Mouse (Mus musculus) embryo, embryonic 11 days (tissue): ENCODE data around the gene Lrrc75a.

Experiments used
- DNase-seq: peaks from one replicate; pipeline ENCODE4 v3.0.0-alpha.2; 2015

The Lrrc75a gene

DNA sequence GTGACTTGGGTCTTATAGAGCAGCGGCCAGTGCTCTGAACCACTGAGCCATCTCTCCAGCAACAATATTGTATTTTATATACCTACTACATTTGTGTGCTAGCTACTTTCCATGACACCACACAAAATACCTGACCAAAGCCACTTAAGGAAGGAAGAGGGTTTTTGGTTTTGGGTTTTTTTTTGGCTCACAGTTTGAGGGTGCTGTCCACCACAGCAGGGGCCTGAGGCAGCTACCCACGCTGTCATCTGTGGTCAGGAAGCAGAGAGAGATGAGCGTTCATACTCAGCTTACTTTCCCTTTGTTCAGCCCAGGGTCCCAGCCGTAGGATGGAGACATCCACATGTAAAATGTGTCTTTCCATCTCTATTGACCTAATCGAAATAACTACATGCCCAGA lies 61.3 kb downstream of the Lrrc75a start:
- no peak for DNase-seq

DNA sequence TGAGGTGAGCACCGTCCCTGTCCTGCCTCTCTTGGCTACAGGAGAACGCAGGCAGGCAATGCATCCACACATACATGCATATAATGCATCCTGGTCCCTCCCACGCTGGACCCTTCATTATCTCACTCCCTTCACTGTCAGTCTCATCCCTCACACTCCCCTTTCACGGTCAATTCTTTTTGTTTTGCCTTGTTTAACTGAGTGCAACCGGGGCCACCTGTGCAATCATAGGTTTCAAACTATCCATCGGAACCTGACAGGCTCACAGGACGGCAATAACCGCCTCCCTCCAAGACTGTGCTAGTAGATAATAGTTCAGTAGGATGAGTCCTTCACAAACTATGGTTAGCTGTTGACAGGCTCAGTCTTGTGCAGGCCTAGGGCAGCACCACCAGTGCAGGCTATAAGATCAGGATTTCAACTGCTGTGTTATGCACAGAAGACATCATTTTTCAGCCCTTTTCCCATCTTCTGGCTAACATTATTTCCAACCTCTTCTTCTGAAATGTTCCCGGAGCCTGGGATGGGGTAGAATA lies 63.6 kb downstream of the Lrrc75a start:
- no peak for DNase-seq

GRCm38 (mm10) chr11:62583031-62583430 lies 65.3 kb downstream of the Lrrc75a start:
- no peak for DNase-seq

GRCm38 (mm10) chr11:62576530-62577152 lies 71.7 kb downstream of the Lrrc75a start:
- DNase-seq: no peak

DNA sequence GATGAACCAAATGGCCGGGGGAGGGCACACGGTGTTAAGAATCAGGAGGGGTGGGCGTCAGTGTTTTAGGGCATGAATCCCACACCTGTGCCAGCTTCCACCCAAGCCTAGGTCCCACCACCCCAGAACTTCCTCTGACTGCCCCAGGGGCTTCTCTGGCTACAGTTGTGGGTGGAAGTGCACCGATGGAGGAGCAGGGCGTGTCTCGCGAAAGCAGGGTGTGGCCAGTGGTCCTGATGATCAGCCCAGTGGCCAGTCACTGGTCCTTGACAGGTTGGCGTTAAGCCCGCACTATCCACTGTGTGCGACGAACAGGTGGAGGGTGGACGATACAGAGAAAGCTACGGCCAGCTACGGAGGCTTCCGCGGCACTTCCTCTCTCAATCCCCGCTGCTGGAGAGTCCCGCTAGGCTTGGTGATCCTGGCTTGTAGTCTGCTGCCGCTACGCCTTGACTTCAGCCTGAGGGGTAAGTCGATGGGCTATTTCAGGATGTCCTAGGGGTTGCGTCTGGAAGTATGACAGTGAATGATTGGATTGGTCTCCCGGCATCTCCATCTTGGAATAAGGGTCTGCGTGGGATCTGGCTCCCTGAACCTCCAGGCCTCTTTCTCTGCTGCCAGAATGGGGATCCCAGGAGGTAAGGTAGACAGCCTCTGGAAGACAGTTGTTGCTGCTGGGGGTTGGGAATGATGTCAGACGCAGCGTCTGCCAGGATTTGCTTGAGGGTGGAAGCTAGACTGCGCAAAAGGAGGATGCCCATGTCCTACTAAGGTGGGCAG lies 72.5 kb downstream of the Lrrc75a start:
- peak; percentile 33 for DNase-seq

DNA sequence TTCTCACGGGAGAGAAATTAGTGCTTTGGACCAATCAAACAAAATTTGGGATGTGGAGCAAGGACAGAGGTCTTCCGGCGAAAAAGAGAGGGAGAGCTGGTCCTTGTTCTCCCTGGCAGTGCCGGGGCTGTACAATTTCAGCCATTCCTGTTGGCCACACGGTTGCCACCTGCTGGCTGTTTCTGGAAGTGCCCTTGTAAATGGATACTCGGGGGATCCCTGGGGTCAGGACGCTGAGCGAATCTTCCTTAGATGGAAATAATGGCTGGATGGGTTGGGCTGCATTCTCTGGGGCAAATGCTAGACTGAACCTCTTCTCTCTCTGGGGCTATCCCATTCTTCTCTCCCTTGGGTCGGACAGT lies 73.0 kb downstream of the Lrrc75a start:
- peak; percentile 92 for DNase-seq

- DNase-seq: no peak
These were observed 73.6 kb downstream of the Lrrc75a start for GRCm38 (mm10) chr11:62574703-62575085.

GRCm38 (mm10) chr11:62573959-62574702 lies 74.2 kb downstream of the Lrrc75a start, which contains the start of gene Trpv2:
TSS of gene Trpv2 (plus strand) at chr11:62574486.
- DNase-seq: no peak

DNA sequence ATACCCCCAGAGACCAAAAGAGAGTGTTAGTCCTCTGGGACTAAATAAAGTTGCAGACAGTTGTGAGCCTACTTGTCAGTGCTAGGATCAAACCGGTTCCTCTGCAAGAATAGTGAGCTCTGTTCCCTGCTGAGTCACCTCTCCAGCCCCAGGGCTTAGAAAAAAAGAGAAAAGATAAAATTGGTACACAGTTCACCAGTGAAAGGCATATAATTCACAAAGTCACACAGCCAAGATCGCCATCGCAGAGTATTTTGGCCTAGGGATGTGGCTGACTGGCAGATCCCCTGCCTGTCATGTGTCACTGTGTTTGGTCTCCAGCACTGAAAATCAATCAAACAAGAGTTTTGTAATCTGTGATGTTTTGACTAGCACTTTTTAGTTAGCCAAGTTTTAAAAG lies 80.0 kb downstream of the Lrrc75a start:
- DNase-seq: no peak

DNA sequence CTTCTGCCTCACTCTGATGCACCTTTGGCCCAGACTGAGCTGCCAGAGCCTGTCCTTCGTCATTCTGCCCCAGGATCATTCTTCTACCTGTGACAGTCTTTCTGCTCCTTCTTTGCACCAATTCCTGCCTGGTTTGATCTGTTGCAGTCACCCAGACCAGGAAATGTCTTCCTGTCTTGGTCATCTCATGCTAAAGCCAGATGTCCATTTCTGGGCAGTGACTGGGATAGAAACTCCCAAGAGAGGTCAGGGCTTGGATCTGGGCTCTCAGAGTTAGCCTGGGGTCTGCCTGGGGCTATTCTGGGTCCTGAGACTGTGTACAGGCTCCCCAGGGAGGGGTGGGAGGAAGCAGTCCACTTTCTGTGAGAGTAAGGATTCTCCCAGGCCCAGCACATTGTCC lies 82.1 kb downstream of the Lrrc75a start:
- no peak for DNase-seq

GRCm38 (mm10) chr11:62565747-62566146 lies 82.6 kb downstream of the Lrrc75a start:
- DNase-seq: no peak

- DNase-seq: no peak
These were observed 84.7 kb downstream of the Lrrc75a start for GRCm38 (mm10) chr11:62563590-62563989.

- peak; percentile 23 for DNase-seq
These were observed 87.8 kb downstream of the Lrrc75a start for GRCm38 (mm10) chr11:62560463-62561016.

- no peak for DNase-seq
These were observed 89.2 kb downstream of the Lrrc75a start for GRCm38 (mm10) chr11:62558961-62559646.

- DNase-seq: no peak
These were observed 90.2 kb downstream of the Lrrc75a start for GRCm38 (mm10) chr11:62558152-62558551.

DNA sequence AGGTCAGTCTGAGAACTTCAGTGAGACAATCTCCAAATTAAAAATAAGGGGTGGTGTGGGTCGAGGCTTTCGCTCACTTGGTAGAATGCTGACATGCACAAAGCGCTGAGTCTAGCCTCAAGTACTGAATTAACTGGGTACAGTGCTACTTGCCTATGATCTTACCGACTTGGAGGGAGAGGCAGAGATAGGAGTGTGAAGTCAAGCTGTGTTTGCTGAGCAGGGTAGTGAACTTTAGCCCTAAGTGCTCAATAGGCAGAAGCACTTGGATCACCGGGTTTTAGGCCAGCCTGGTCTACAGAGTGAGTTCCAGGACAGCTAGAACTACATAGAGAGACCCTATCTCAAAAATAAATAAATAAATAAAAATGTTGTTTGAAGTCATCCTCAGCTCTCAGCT lies 91.1 kb downstream of the Lrrc75a start:
- DNase-seq: no peak

GRCm38 (mm10) chr11:62555896-62556412 lies 92.4 kb downstream of the Lrrc75a start:
- DNase-seq: no peak

DNA sequence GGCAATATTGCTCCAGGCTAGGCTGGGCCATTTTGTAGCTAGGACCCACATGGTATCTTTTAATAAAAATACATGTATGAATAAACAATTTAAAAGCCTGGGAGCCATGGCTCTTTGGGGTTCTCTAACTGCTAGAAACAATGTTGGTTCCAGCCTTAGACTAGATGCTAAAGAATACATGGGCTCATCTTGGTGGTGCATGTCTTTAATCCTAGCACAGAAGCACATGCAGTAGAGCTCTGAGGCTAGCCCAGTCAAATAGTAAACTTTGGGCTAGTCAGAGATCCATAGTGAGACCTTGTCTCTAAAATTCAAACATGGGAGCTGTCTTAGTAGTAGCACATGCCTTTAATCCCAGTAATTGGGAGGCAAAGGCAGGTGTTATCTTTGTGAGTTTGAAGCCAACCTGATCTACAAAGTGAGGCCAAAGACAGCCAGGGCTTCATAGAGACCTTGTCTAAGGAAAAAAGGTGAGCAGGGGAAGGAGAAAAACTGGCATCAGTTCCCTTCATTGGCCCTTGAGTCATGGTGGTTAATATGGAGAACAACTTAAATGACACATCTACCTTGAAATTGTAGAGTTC lies 93.3 kb downstream of the Lrrc75a start:
- DNase-seq: no peak
